Mouse (Mus musculus) heart, postnatal 0 days (tissue): ENCODE data around the gene Rasal1.

ENCODE experiments used
- CTCF ChIP-seq: IDR thresholded peaks from 2 replicates; pipeline ENCODE4 v1.5.1; 2016; ENCODE audit warnings: antibody characterized with exemption, control low read depth, low read depth
- EP300 ChIP-seq: IDR thresholded peaks from 2 replicates; pipeline ENCODE4 v1.6.1; 2016; ENCODE audit warnings: antibody characterized with exemption, low read depth

- TF ChIP-seq CTCF, result no peak
- no peak for TF ChIP-seq EP300
Observed at GRCm38 (mm10) chr5:120694695-120695074, 46.1 kb downstream of the Rasal1 start.
